Mouse (Mus musculus) right cerebral cortex, postnatal 10 days (tissue): ENCODE data around the gene Kcnj12.

Experiments
- DNase-seq, 2 experiments: peaks; one replicate each; pipeline ENCODE4 v3.0.0; 2021; ENCODE audit warnings: low spot score in 2 of 2

Gene Kcnj12

DNA sequence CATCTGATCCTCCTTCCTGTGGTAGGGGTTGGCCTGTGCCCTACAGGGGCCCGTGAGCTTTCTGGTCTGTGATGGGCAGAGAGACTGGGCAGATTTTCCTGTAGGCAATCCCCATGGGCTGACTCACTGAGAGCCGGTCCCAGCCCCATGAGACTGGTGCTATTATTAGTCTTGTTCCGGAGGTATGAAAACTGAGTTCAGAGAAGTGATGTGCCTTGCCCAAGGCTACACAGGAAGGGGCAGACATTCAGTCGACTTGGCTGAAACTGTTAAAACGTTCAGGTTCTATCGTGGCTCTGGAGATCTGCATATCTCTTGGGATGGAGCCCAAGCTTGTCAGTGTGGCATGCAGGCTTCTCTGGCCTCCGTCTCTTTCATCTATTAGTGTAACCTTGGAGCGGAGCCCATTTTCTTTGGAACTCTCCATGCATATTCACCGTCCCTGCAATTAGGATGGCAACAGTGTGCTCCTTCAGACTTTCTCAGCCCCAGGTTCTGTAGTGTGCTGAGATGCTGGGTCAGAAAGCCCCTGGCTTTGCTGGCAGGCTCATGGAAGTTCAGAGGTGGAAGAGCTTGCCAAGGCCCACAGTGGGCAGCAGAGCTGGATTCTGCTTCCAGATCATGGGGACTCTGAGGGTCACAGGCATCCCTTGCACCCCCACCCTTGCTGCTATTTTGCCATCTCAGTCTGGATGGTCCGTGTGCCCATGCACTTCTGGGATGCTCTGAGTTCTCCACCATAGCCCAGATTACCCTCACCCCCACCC, 37.5 kb downstream of the Kcnj12 start:
- no peak for DNase-seq

- no peak for DNase-seq
Measured at GRCm38 (mm10) chr11:61060634-61061033, 38.3 kb downstream of the Kcnj12 start.

DNA sequence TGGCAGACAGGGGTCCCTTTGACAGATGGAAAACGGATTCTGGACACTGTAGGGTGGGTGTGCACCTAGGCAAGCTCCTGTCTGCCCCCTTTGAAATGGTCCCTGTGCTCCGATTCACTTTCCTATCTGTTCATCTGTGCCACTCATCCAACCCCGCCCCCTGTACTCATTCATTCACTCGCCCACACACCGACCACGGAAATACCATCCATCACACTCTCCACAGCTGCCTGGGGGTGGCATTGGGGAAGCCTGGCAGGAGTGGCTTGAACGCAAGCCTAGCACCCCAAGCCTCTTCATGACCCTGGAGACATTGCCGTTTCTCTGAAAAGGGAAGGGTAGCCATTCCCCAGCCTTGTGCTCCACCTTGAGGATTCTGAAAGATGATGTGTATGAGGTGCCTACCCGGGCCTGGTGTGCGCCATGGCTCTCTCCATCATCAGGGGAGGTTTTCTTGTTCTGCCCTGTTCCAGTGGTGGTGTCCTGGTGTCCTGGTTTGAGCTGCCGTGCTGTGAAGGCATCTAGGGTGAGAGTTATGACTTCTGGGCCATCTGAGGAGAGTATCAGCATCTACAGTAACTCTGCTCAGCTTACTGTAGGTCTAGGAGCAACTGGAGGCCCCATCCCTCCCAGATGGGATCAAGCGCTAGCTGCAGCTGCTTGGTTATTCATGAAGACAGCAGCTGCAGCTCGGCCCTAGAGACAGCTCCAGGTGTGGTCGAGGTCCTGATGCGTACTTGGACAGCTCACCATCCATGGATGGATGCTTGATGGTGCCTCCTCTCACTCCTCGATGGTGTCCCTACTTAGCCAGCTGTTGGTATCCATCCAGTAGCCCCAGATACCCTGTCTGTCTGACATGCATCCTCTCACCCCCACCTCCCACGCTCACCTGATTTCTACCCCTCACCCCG, 40.4 kb downstream of the Kcnj12 start:
- DNase-seq = no peak

DNA sequence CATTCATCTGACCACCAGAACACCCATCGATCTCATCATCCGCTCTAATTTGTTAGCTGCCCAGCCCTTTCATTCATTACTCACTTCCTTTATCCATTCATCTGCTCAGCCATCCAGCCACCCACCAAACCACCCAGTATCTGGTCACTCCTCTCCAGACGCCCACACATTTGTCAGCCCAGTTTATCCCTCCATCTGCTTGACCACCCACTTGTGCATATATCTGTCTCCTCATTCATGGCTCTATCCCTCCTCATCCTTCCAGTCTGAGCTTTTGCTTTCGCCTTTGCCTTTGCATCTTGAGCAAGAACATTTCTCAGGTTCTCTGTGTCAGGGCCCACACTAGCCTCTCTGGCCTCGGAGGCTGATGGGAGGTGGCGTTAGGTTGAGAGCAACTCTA, 41.1 kb downstream of the Kcnj12 start:
- DNase-seq = peak; percentile 57 to 78

DNA sequence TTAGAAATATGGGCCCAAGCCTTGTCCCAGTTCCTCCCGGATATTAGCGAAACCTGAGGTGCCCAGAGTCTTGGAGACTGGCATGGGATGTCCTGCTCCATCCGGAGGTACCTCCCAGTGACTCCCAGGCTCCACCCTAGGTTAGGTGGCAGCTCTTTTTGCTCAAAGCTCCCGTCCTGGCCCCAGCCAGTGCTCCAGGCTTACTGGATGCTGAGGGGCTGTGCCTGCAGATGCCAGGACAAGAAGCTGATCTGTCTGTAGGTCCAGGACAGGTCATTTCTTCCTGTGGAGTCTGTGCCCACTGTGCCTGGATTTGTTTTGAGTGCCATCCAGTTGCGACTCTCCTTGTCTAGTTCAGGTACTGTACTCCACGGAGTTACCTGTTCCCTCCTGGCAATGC, 43.3 kb downstream of the Kcnj12 start:
- DNase-seq = no peak

DNA sequence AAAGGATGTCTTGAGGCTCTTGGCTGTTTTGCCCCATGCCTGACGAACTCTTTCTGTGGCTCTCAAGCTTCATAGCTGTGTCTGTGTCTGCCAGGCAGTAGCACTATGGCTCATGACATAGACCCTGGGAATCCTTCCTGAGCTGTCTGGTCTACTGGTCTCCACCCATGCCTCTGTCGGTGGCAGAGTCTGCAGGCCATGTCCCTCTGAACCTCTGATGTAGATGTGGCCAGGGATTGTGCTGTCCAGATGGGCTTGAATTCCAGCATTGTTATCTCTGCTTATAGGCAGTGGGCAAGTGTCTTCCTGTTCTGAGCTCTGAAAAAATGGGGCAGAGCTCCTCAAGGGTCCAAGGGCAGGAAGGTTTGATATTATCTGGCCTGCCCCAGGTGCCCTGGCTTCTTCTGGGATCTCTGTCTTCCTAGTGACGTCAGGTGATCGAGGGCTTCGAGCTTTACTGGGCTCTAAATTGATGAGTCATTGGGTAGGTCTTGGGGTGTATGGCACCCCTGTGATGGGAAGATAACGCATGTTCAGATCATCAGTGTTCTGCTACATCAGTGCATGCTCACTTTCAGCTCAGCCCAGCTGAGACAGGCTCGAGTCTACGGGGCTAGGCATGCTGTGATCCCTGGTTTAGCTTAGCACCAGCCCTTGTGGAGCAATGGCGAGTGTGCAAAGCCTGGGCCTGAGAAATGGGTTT, 44.9 kb downstream of the Kcnj12 start:
- DNase-seq = no peak

- peak; percentile 72 to 76 for DNase-seq
Measured at GRCm38 (mm10) chr11:61068866-61069265, 46.5 kb downstream of the Kcnj12 start.

GRCm38 (mm10) chr11:61069645-61070044, 47.3 kb downstream of the Kcnj12 start:
- DNase-seq = no peak

GRCm38 (mm10) chr11:61074646-61075317, 52.4 kb downstream of the Kcnj12 start:
- DNase-seq = no peak

DNA sequence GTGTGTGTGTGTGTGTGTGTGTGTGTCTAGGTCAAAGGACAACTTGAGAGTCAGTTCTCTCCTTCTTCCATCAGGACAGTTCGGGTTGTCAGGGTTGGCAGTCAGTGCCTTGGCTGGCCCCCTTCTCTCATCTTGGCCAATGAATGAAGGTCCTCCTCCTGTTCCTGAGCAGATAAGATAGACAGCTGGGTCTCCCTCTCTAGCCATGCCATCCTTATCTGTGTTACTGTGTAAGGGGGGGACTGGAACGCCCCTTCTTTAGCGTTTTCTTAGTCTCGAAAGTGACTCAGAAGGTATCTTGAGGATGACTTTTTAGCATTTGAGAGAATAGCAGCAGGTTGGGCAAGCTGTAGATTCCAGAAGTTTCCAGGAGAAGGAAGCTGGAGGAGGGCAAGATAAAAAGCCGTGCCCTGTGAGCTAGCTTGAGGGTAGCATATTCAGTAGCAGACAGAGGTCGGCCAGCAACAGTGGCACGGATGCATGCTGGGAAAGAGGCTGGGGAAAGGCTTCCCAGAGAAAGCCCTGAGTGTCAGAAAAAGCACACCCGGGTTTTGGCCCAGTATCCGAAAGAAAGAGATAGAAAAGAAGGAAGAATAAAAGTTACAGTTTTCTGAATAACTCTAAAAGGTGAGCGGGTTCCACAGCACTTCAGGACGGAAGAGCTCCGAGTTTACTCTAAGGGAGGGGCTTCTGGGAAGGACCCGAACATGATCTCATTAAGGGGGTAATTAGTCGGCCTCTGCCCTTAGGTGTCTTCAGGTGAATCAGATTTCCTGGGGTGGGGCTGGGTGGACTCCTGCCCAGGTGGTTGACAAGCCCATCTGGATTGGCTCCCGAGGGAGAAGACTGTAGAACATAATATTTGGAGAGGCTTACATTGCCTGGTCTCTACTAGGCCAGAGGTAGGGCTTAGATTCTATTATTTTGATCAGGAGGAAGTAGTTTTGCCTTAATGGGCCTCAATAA, 53.3 kb downstream of the Kcnj12 start:
- no peak for DNase-seq

DNA sequence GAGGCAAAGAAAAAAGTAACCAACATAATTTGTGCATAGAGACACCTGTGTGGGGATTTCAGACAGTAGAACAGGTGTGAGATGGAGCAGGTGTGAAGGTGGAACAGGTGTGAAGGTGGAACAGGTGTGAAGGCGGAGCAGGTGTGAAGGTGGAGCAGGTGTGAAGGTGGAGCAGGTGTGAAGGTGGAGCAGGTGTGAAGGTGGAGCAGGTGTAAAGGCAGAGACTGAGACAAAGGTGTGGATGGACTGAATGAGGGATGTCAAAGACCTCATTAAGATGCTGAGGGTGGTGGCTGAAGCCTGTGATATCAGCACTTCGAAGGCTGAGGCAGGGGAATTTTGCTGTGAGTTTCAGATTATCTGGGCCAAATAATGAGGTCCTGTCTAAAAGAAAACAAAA, 59.3 kb downstream of the Kcnj12 start:
- no peak for DNase-seq

GRCm38 (mm10) chr11:61090195-61090594, 67.8 kb downstream of the Kcnj12 start:
- DNase-seq = no peak

GRCm38 (mm10) chr11:61091192-61091591, 68.8 kb downstream of the Kcnj12 start:
- no peak for DNase-seq

DNA sequence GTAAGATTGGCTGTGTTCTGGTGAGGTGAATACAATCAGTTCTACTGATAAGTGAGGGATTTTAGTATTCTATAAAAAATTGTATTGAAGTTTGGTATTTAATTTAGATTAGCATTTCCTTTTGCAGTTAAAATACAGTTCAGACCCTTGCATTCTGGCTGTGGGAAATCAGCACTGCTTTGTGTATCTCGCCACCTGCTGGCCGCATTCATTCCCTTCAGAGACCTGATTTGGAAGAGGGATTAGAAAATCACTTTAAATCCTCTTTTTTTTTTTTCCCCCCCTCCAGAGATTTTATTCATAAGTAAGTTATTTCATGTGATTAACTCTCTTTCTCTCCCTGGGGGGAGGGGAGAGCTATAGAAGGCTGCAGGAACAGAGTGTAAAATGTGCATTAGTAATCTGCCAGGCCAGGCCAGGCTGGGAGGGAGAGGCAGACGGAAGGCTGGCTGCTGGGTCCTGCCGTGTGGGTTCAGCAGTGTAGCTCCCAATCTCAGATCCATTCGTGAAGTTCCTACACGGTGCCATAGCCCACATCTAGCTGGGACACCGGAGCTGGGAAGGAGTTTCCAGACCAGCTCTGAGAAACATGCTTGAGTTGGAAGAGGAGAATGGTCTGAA, 69.4 kb downstream of the Kcnj12 start:
- DNase-seq = peak; percentile 81 to 90

- DNase-seq = no peak
Measured at GRCm38 (mm10) chr11:61098046-61098445, 75.7 kb downstream of the Kcnj12 start.

DNA sequence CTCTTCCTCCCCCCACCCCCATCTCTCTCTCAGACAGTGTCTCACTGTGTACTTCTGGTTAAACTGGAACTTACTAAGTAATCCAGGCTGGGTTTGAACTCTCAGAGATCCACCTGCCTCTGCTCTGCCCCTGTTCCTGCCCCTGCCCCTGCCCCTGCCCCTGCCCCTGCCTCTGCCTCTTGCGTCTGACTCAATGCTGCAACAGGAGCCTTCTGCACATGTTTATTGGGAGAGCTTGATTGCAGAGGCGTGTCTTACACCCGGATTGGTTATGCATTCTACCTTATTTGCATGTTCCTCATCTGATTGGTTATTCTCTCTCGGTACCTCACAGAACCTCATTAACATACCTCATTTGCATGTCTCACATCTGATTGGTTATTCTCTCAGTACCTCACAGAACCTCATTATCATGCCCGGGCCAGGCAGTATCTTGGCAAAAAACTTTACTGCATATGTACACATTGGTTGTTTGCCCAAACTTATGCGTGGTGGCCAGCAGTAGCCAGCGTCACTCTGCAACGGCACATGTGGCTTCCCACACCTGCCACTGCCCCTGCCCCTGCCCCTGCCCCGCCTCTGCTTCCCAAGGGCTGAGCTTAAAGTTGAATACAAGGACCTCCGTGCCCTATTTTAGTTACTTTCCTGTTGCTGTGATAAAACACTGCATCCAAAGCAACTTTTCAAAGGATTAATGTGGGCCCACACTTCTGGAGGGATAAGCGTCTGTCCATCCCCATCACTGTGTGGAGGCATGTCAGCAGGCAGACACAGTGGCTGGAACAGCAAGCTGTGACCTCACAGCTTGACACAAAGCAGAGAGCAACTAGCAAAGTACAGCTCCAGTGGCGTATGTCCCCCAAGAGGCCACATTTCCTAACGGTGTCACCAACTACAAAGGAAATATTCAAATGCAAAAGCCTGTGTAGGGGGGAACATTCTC, 80.3 kb downstream of the Kcnj12 start:
- DNase-seq = no peak

GRCm38 (mm10) chr11:61104241-61104901, 82.0 kb downstream of the Kcnj12 start:
- DNase-seq = peak; percentile 86 to 92

DNA sequence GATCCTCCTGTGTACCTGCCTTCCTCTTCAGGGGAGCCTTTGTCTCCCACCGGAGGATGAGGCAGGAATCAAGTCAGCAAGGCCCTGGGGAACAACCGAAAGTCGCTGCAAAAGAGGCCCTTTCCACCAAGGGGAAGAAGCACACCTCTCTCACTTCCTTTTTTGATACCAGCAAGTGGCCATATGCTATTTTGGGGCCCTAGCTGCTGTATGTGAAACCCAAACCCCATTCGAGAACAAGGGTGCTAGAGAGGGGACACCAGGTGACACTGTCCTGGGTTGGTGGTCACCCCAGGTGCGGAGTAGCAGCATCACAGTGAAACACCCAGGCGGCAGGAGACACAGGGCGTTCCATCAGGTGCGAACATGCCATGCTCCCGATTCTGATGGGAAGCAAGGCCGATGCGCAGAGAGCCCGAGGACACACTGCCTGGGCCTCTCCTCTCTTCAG, 86.6 kb downstream of the Kcnj12 start:
- DNase-seq = no peak
